Mouse (Mus musculus) MEL (cell line): ENCODE results near the gene Alg2. TPM values are rescaled to one million over a fixed set of nuclear protein-coding genes. Genes with fewer than 3 reads are reported as not detected.

ENCODE experiments used
- DNase-seq: peaks from one replicate; pipeline ENCODE4 v3.0.0; 2011; ENCODE audit warnings: low read depth, low spot score
- H3K27ac ChIP-seq: 2 replicates; pipeline ENCODE4 v1.5.1; 2012; ENCODE audit warnings: low read depth, mild to moderate bottlenecking, control low read depth, low read length, moderate library complexity; ENCODE audit not compliant: control insufficient read depth
- H3K27me3 ChIP-seq, 2 experiments: fragments of 150-350 bp in 1 of 2; sonication (generic) in 1 of 2; 2 replicates each; pipeline ENCODE4 v1.6.1; 2012; ENCODE audit warnings: low read length in 2 of 2, mild to moderate bottlenecking in 2 of 2, improper control_type of control experiment in 1 of 2, moderate library complexity in 1 of 2; ENCODE audit not compliant: insufficient read depth in 2 of 2, control insufficient read depth in 1 of 2
- H3K36me3 ChIP-seq, 2 experiments: 2 replicates each; pipeline ENCODE4 v1.6.1; 2012 to 2014; ENCODE audit warnings: low read length in 2 of 2, improper control_type of control experiment in 1 of 2, inconsistent platforms in 1 of 2, mild to moderate bottlenecking in 1 of 2; ENCODE audit not compliant: insufficient read depth in 2 of 2, control insufficient read depth in 1 of 2
- H3K4me1 ChIP-seq, 2 experiments: fragments of 150-350 bp in 1 of 2; sonication (generic) in 1 of 2; 2 replicates each; pipeline ENCODE4 v1.6.1; 2012; ENCODE audit warnings: low read length in 2 of 2, improper control_type of control experiment in 1 of 2, mild to moderate bottlenecking in 1 of 2; ENCODE audit not compliant: insufficient read depth in 2 of 2, control insufficient read depth in 1 of 2
- H3K4me3 ChIP-seq, 2 experiments: fragments of 150-350 bp in 1 of 2; sonication (generic) in 1 of 2; 2 replicates each; pipeline ENCODE4 v1.5.1; 2012; ENCODE audit warnings: low read depth in 2 of 2, low read length in 2 of 2, mild to moderate bottlenecking in 2 of 2, moderate library complexity in 2 of 2, control low read depth in 1 of 2, improper control_type of control experiment in 1 of 2; ENCODE audit not compliant: control insufficient read depth in 1 of 2, insufficient read depth in 1 of 2
- H3K79me2 ChIP-seq: 2 replicates; pipeline ENCODE4 v1.6.1; 2012; ENCODE audit warnings: mild to moderate bottlenecking, low read length, moderate library complexity; ENCODE audit not compliant: control insufficient read depth, poor library complexity, insufficient read depth
- H3K9ac ChIP-seq: 2 replicates; pipeline ENCODE4 v1.6.1; 2012; ENCODE audit warnings: low read depth, mild to moderate bottlenecking, control low read depth, low read length, moderate library complexity; ENCODE audit not compliant: control insufficient read depth, poor library complexity, severe bottlenecking
- H3K9me3 ChIP-seq: fragments of 150-350 bp; sonication (generic); replicated peaks from 2 replicates; pipeline ENCODE4 v1.6.1; 2012; ENCODE audit warnings: mild to moderate bottlenecking, low read length, improper control_type of control experiment, moderate library complexity; ENCODE audit not compliant: insufficient read depth
- CHD1 ChIP-seq: IDR thresholded peaks from 2 replicates; pipeline ENCODE4 v1.6.1; 2012; ENCODE audit warnings: low read depth, mild to moderate bottlenecking, inconsistent platforms, low read length, improper control_type of control experiment
- CHD2 ChIP-seq: IDR thresholded peaks from 2 replicates; pipeline ENCODE4 v1.6.1; 2011; ENCODE audit warnings: low read length, improper control_type of control experiment
- CTCF ChIP-seq, 3 experiments: IDR thresholded peaks in 2 of 3; conservative IDR thresholded peaks in 1 of 3; 2 replicates each; pipeline ENCODE4 v1.5.1; 2011 to 2012; ENCODE audit warnings: low read length in 3 of 3, low read depth in 2 of 3, mild to moderate bottlenecking in 2 of 3, improper control_type of control experiment in 1 of 3, inconsistent platforms in 1 of 3, mixed read lengths in 1 of 3, moderate library complexity in 1 of 3; ENCODE audit not compliant: control insufficient read depth in 1 of 3, insufficient read depth in 1 of 3, poor library complexity in 1 of 3, severe bottlenecking in 1 of 3
- ELF1 ChIP-seq: IDR thresholded peaks from 2 replicates; pipeline ENCODE4 v1.6.1; 2014; ENCODE audit warnings: low read depth, mild to moderate bottlenecking, inconsistent platforms, low read length, improper control_type of control experiment, moderate library complexity
- ETS1 ChIP-seq: IDR thresholded peaks from 2 replicates; pipeline ENCODE4 v1.6.1; 2012; ENCODE audit warnings: low read depth, mild to moderate bottlenecking, inconsistent platforms, low read length, improper control_type of control experiment, moderate library complexity
- GABPA ChIP-seq: IDR thresholded peaks from 2 replicates; pipeline ENCODE4 v1.6.1; 2012; ENCODE audit warnings: low read depth, mild to moderate bottlenecking, inconsistent platforms, low read length, improper control_type of control experiment, moderate library complexity
- GATA1 ChIP-seq: IDR thresholded peaks from 2 replicates; pipeline ENCODE4 v1.6.1; 2011; ENCODE audit warnings: low read depth, low read length, improper control_type of control experiment
- HCFC1 ChIP-seq: IDR thresholded peaks from 2 replicates; pipeline ENCODE4 v1.6.1; 2012; ENCODE audit warnings: low read depth, mild to moderate bottlenecking, inconsistent platforms, low read length, improper control_type of control experiment, moderate library complexity
- JUND ChIP-seq: IDR thresholded peaks from 2 replicates; pipeline ENCODE4 v1.6.1; 2011; ENCODE audit warnings: low read depth, mild to moderate bottlenecking, improper control_type of control experiment, low read length
- KAT2A ChIP-seq: conservative IDR thresholded peaks from 2 replicates; pipeline ENCODE4 v1.6.1; 2012; ENCODE audit warnings: low read depth, low read length, improper control_type of control experiment, inconsistent platforms
- MAFK ChIP-seq: IDR thresholded peaks from 2 replicates; pipeline ENCODE4 v1.6.1; 2011; ENCODE audit warnings: low read depth, mild to moderate bottlenecking, low read length, improper control_type of control experiment, borderline replicate concordance
- MAZ ChIP-seq: IDR thresholded peaks from 2 replicates; pipeline ENCODE4 v1.6.1; 2012; ENCODE audit warnings: low read depth, mild to moderate bottlenecking, inconsistent platforms, low read length, improper control_type of control experiment
- MEF2A ChIP-seq: IDR thresholded peaks from 2 replicates; pipeline ENCODE4 v1.6.1; 2014; ENCODE audit warnings: low read depth, mild to moderate bottlenecking, inconsistent platforms, low read length, improper control_type of control experiment; ENCODE audit not compliant: poor library complexity, insufficient replicate concordance, severe bottlenecking; ENCODE audit errors: extremely low read depth
- MXI1 ChIP-seq: IDR thresholded peaks from 2 replicates; pipeline ENCODE4 v1.6.1; 2011; ENCODE audit warnings: mild to moderate bottlenecking, low read depth, low read length, improper control_type of control experiment
- MYB ChIP-seq: IDR thresholded peaks from 2 replicates; pipeline ENCODE4 v1.6.1; 2011; ENCODE audit warnings: mild to moderate bottlenecking, low read depth, low read length, improper control_type of control experiment
- NELFE ChIP-seq: IDR thresholded peaks from 2 replicates; pipeline ENCODE4 v1.6.1; 2011; ENCODE audit warnings: low read depth, low read length, improper control_type of control experiment
- NRF1 ChIP-seq: IDR thresholded peaks from 2 replicates; pipeline ENCODE4 v1.6.1; 2014; ENCODE audit warnings: low read depth, mild to moderate bottlenecking, inconsistent platforms, low read length, improper control_type of control experiment, moderate library complexity; ENCODE audit not compliant: poor library complexity, insufficient read depth, severe bottlenecking
- POLR2A ChIP-seq, 2 experiments: IDR thresholded peaks; 2 replicates each; pipeline ENCODE4 v1.6.1; 2011 to 2012; ENCODE audit warnings: low read length in 2 of 2, mild to moderate bottlenecking in 2 of 2, control low read depth in 1 of 2, improper control_type of control experiment in 1 of 2, low read depth in 1 of 2, moderate library complexity in 1 of 2; ENCODE audit not compliant: control insufficient read depth in 1 of 2, insufficient read depth in 1 of 2, poor library complexity in 1 of 2
- RAD21 ChIP-seq: IDR thresholded peaks from 2 replicates; pipeline ENCODE4 v1.6.1; 2011; ENCODE audit warnings: mild to moderate bottlenecking, low read depth, low read length, improper control_type of control experiment
- TAL1 ChIP-seq: IDR thresholded peaks from 2 replicates; pipeline ENCODE4 v1.6.1; 2012; ENCODE audit warnings: mild to moderate bottlenecking, inconsistent platforms, low read length, moderate library complexity, mixed read lengths
- TBP ChIP-seq: IDR thresholded peaks from 2 replicates; pipeline ENCODE4 v1.8.0; 2011; ENCODE audit warnings: low read depth, low read length, improper control_type of control experiment
- TCF12 ChIP-seq: IDR thresholded peaks from 2 replicates; pipeline ENCODE4 v1.6.1; 2014; ENCODE audit warnings: low read depth, mild to moderate bottlenecking, inconsistent platforms, low read length, improper control_type of control experiment, moderate library complexity
- UBTF ChIP-seq: IDR thresholded peaks from 2 replicates; pipeline ENCODE4 v1.6.1; 2012; ENCODE audit warnings: low read depth, mild to moderate bottlenecking, inconsistent platforms, low read length, improper control_type of control experiment, moderate library complexity, borderline replicate concordance; ENCODE audit not compliant: insufficient read depth
- USF1 ChIP-seq: IDR thresholded peaks from 2 replicates; pipeline ENCODE4 v1.6.1; 2014; ENCODE audit warnings: low read depth, mild to moderate bottlenecking, inconsistent platforms, low read length, improper control_type of control experiment, moderate library complexity
- USF2 ChIP-seq, 2 experiments: IDR thresholded peaks; 2 replicates each; pipeline ENCODE4 v1.6.1; 2011 to 2012; ENCODE audit warnings: improper control_type of control experiment in 2 of 2, low read length in 2 of 2, borderline replicate concordance in 1 of 2, inconsistent platforms in 1 of 2, low read depth in 1 of 2, mild to moderate bottlenecking in 1 of 2; ENCODE audit not compliant: insufficient read depth in 1 of 2
- ZC3H11A ChIP-seq: IDR thresholded peaks from 2 replicates; pipeline ENCODE4 v1.6.1; 2012; ENCODE audit warnings: low read depth, mild to moderate bottlenecking, inconsistent platforms, low read length, improper control_type of control experiment
- ZKSCAN1 ChIP-seq: IDR thresholded peaks from 2 replicates; pipeline ENCODE4 v1.6.1; 2012; ENCODE audit warnings: low read depth, mild to moderate bottlenecking, inconsistent platforms, low read length, improper control_type of control experiment, moderate library complexity
- ZMIZ1 ChIP-seq: IDR thresholded peaks from 2 replicates; pipeline ENCODE4 v1.6.1; 2012; ENCODE audit warnings: low read depth, mild to moderate bottlenecking, inconsistent platforms, low read length, improper control_type of control experiment, moderate library complexity
- ZNF384 ChIP-seq: IDR thresholded peaks from 2 replicates; pipeline ENCODE4 v1.6.1; 2012; ENCODE audit warnings: low read depth, mild to moderate bottlenecking, inconsistent platforms, low read length, improper control_type of control experiment
- polyA plus RNA-seq, 2 experiments: library from polyadenylated mRNA; stranded (reverse) in 1 of 2; unstranded in 1 of 2; fragments of >175 nt in 1 of 2; fragments of >200 nt in 1 of 2; gene quantifications; 2 replicates each; pipeline versions ENCODE4 v1.2.1 to v1.2.4; 2012; ENCODE audit warnings: low replicate concordance in 2 of 2, low read depth in 1 of 2; ENCODE audit not compliant: insufficient read length in 2 of 2, insufficient read depth in 1 of 2, missing spikeins in 1 of 2
- total RNA-seq: library from RNA; depleted of rRNA; stranded (reverse); fragments of 300-350 nt; gene quantifications from 2 replicates; pipeline ENCODE4 v1.2.3, GENCODE M21; 2012

The Alg2 gene
- total and polyA plus RNA-seq, 3 experiments: 11.6 to 48.1 (median 31.3) TPM

GRCm38 (mm10) chr4:47518551-47519181, 44.5 kb upstream of the Alg2 start:
- H3K9ac ChIP-seq: no peak overlapping the region
- no peak for DNase-seq
- H3K9me3 ChIP-seq: no peaks in the 10 kb centered on the region
- H3K79me2 ChIP-seq: no peaks in the 10 kb centered on the region
- no peak overlapping the region for H3K4me3 ChIP-seq
- no peaks in the 10 kb centered on the region for H3K4me1 ChIP-seq
- no peaks in the 10 kb centered on the region for H3K36me3 ChIP-seq
- TF ChIP-seq NRF1 (no peak), CHD2 (no peak), USF2 (IDR thresholded peaks at IDR 0.05; ENCODE audit: borderline replicate concordance in 1 of 2, insufficient read depth in 1 of 2, low read depth in 1 of 2, low read length in 2 of 2) (no peak), MXI1 (no peak), ETS1 (no peak), POLR2A (IDR thresholded peaks at IDR 0.05; ENCODE audit: control insufficient read depth in 1 of 2, insufficient read depth in 1 of 2, low read depth in 1 of 2, low read length in 2 of 2, poor library complexity in 1 of 2) (no peak), MAZ (no peak), GABPA (no peak), MYB (no peak), KAT2A (no peak), GATA1 (no peak), ZKSCAN1 (no peak), CTCF (IDR thresholded peaks at IDR 0.05 in 2 of 3, conservative IDR thresholded peaks at IDR 0.05 in 1 of 3; ENCODE audit: control insufficient read depth in 1 of 3, insufficient read depth in 1 of 3, low read depth in 2 of 3, low read length in 3 of 3, poor library complexity in 1 of 3, severe bottlenecking in 1 of 3) (no peak), USF1 (no peak), ZC3H11A (no peak), TBP (no peak), ELF1 (no peak), ZMIZ1 (no peak), CHD1 (no peak), TAL1 (no peak)
- TF ChIP-seq, all 39 proteins: peak for 0
- Histone ChIP-seq H3K27ac (no peak overlapping the region), H3K27me3 (peaks cover 3% of the 10 kb centered on the region in 2 experiments; a peak in 2 of 4 replicates)

DNA sequence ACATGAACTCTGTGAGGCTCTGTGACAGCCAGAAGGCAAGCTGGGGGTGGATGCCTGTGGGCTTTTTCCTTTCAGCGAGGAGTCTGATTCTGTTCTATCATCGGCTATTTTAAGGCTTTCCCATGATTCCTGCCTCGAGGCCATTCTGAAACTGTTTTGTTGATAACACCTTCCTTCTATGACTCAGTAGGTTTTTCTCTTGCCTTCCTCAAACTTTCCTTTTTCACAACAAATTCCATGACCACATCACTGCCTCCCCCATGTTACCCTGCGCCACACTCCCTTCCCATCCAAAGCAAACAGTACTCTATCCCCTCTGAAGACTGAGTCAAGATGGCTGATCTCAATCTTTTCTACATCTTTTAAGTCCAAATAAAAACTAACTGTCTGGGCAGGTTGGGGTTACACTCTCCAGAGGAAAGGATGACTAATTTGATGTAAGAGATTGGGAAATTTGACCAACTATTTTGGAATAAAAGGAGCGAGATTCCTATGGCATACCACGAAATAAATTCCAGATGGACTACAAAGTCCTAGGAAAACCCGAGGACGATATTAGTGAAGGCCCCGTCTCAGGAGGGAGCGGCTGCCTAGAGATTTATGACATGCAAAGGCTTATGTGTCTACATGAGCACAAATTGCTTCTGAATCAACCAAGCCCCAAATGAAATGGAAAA, 30.8 kb upstream of the Alg2 start:
- H3K27me3 ChIP-seq: peaks cover 4 to 11% of the 10 kb centered on the region in 2 experiments
- no peak for DNase-seq
- no peak overlapping the region for H3K4me3 ChIP-seq
- no peaks in the 10 kb centered on the region for H3K36me3 ChIP-seq
- H3K9ac ChIP-seq: no peak overlapping the region
- H3K79me2 ChIP-seq: no peaks in the 10 kb centered on the region
- no peaks in the 10 kb centered on the region for H3K4me1 ChIP-seq
- no peaks in the 10 kb centered on the region for H3K9me3 ChIP-seq
- H3K27ac ChIP-seq: no peak overlapping the region
- TF ChIP-seq MXI1 (no peak), NELFE (no peak), ZC3H11A (no peak), UBTF (no peak), POLR2A (IDR thresholded peaks at IDR 0.05; ENCODE audit: control insufficient read depth in 1 of 2, insufficient read depth in 1 of 2, low read depth in 1 of 2, low read length in 2 of 2, poor library complexity in 1 of 2) (no peak), RAD21 (no peak), NRF1 (no peak), ZKSCAN1 (no peak), HCFC1 (no peak), TAL1 (no peak), MAFK (no peak), ZNF384 (no peak), ZMIZ1 (no peak), JUND (no peak), MAZ (no peak), CHD2 (no peak), TCF12 (no peak), MEF2A (no peak)
